Mouse (Mus musculus) cerebellum, adult (tissue): ENCODE measurements at regions not wholly inside any gene's neighbourhood (a gene's known extent, or its start where the extent isn't known, plus 50 kb on each side); places are given as distances from the start of the nearest gene placed in this dataset.

ENCODE experiments used
- ATAC-seq: cut with Nextera tagmentation; 2 replicates; pipeline ENCODE4 v1.9.2; 2017; ENCODE audit warnings: mild to moderate bottlenecking, moderate library complexity, mixed read lengths; ENCODE audit not compliant: insufficient number of reproducible peaks, low FRiP score, low TSS enrichment

DNA sequence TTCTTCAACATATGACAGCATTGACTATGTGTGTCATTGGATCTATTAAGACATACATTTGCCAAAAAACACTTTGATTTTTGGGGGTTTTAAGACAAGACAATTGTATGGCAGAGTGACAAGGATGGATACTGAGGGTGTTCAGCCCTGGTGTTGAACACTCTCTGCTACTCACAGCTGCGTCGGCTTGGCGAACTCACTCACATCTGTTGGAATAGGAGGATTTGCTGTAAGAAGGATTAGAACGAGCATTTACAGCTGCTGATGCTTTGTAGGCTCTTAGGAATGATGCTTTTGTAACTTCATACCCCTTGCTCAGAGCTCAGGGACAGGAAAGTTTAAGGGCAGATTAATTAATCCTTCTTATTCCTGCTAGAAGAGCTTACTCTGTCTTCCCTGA is 199.2 kb downstream of the Rnd3 start:
- ATAC-seq: no peak

DNA sequence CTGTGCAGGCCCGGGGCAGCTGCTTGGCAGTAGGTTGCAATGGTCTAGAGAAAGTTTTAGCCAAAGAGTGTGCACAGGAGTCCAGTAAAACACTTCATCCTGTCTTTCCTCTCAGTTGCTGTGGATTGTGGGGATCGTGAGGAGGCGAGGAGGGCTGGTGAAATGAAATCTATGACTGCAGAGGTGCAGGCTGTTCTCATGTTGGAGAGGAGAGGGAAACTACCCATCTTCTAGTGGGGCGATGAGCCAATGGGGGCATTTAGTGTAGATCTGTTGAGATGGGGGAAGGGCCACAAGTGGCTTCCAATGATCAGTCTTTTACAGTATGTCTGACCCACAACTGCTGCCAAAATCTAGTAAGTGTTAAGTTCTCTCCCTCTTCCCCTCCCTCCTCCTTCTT is 203.4 kb downstream of the Rnd3 start:
- ATAC-seq: no peak

DNA sequence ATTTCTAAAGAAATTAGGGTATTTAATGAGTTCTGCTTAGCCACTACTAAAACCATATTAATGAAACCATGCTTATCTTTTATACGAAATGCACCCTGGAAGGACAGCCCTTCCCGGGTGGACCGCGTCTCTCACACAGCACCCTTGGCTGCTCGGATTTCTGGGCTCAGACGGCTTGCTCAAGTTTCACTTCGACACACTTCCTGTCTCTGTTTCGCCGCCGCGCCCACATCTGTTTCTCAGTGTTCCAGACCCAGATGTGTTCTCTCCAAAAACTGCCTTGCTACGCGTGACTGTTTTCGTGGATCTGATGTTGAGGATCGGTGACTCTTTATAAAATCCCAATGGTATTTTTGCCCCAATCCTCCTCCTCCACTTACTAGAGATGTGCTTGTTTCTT is 205.7 kb downstream of the Rnd3 start:
- no peak for ATAC-seq

DNA sequence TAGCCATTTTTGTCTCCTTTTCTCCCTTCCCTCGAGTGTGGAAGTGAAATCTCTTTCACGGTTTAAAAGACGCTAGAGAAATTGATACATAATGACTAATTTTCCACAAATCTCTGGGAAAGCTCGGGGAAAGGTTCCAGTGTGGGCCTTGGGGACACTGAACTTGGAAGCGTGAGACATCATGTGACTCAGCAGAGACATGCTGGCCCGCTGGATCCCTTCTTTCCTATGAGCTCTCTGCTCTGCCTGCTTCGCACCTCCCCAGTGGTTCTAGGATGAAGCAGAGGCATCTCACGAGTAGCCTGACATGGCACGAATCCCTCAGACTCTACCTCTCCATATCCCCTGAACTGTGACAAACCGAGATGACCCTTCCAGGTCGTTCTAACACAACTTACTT is 206.2 kb downstream of the Rnd3 start:
- no peak for ATAC-seq

DNA sequence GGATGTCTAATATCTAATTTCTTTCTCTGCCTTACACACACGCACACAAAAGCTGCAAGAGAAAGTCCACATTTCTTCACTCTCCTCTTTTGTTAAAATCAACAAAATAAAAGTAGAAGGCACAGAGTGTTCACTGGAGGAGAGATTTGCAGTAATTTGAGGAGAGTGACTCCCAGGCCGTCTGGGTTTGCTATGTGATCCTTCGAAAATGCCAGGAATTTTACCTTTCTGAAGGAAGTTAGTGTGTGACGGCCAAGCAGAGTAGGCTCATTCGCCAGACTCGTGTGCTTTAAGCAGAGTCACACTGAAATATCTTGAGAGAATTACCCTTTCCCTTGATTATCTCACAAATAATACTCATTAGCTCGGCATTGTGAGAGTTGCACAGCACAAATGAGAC is 216.0 kb downstream of the Rnd3 start:
- no peak for ATAC-seq

DNA sequence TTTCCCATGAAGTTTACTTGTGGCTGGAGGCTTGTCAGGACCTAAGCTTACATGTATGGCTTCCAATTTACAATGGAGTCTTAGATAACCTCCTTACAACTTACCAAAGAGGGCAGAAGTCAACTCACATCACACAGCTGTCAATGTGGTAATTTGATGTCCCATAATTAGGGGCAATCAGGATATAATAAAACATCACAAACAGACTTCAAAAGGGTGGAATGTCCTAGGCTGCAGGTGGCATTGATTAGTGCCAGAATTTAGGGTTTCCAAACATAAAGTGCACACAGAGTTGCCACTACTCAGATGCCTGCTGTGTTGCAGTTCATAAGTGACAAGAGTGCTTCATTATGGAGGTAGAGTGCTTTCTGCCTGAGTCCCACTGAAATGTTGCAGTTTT is 227.9 kb downstream of the Rnd3 start:
- no peak for ATAC-seq

DNA sequence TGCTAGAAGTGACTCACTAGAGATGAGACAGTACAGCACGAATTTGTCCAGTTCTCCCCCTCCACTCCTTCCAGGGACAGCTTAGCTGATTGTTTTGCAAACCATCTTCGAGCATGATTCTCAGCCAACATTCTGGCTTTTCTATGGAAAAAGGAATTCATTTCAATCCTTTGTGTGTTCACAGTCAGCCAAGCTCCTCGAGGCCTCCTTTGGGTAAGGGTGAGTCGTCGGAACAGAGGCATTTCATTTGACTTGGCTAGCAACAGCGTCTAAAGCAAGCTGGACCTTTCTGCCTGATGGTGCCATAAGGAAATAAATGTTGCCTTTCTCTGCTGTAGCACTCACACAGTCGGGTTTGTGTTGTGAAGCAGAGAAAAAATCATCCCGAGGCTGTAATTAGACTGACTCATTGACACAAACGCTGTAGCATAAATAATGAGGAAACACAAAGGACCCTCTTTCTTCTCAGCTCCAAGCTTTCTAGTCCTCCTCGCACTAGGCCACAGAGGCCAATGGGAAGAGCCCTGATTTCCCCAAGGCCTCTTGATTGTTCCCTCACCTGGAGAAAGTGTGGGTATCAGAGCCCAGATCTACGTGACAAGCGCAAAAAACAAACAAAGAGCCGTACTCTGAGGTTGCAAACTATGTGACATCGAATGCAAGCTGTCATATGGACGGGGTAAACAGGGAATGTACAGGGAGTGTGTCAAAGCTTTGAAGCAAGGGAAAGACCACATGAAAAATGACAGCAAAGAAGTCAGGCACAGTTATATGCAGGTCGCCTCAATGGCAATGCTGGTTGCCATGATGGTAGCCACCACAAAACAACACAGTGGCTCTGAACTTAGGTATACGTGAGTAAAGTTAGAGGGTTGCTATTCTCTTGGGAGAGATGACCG is 232.3 kb downstream of the Rnd3 start:
- ATAC-seq: no peak; the same call in 1 of the 2 replicates

DNA sequence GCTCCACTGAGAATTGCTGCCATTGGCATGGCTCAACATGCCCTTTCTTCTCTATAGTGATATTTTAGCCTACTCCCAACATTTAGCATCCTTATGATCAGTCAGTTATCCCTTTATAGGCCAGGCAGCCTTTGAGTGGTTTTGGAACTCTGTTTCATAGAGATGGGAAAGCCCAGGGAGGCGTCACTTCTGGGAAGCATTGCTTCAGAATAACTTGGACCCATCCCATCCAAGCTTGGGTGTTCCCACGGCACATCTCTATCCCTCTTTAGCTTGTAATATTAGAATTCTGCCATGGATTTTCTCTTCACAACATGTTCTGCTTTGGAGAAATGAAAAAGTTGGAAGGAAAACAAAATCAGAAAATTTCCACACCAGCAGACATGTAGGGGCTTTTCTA is 233.8 kb downstream of the Rnd3 start:
- no peak for ATAC-seq

DNA sequence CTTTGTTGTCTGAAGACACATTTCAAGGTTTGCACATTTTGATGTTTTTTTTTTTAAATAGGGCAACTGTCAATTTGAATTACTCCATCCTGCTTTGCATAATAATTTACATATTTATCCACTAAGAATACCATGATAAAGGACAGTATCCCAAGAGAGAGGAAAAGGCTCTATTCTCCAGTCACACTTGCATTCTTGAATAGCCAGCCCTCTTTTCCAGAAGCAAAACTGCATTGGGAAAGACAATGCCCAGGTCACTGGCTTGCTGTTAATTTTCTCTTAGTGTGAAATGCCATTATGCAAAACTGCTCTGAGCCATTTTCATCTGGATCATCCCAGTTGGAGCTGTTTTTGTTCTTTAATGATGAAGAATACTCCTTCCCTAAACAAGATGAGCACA is 234.7 kb downstream of the Rnd3 start:
- ATAC-seq: no peak

DNA sequence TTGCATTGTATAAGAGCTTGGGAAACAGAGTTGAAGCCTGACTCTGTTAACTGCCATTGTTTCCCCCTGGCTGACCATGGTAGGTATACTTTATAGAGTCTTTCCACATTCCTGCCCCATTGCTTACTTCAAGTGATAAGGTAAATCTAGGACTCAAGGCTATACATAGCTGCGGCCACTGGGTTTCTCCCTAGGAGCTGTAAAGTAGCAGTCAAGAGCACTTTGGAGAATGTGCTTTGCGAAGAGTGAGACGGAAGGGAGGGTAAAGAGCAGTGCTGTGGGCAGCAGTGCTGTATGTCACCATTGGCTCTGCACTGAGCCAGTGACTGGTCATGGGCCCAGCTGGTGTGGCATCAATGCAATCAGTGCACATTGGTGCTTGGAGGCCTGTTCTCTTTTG is 240.1 kb downstream of the Rnd3 start:
- ATAC-seq: no peak

DNA sequence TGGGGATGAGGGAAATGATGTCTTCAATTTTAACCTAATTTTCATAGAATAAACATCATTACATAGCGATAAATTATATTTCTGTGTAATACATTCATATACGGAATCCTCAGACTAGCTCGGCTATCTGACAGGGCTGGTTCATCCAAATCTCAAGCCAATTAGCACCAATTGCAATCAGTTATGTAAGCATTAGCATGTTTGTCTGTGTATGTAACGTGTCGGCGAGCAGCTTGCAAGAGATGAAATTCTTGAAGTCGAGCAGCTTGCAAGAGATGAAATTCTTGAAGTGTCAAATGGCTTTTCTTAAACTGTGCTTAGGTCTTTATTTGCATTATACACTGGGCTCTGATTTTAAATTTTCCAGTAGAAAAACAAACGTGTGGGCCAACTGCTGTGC is 246.2 kb downstream of the Rnd3 start:
- no peak for ATAC-seq

DNA sequence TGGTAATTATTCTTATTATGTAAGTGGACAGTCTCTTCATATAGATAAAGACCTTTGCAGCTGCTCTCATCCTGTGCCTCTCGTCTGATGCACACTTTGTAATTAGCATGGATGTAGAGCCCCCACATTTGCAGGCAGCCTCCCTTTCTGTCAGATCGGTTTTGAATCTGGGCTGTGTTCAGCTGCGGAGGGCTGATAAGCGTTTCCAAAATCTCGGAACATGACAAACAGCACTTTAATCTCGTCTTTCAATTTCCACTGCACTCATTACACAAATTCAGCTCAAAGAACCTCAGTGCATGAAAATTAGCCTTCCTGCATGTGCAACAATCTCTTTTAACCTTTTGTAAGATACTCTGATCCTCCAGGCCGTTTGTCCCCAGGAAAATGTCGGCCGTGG is 246.7 kb downstream of the Rnd3 start:
- no peak for ATAC-seq

DNA sequence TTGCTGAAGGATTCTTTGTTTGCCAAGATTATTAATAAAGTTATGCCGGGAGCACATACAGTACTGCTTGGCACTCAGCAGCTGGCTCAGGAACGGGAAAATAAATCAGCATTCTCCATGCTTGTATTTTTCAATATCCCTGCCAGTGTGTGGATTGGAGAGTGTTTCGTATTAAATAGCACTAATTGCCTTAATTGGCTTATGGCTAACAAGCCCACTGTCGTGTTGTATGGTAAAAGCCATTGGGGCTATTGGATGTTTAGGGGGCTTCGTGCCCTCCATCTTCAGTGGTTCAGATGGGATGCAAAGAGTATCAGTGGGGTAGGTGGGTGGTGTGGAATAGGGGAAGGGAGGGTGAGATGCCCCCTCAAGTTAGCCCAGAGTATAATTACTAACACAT is 259.9 kb downstream of the Rnd3 start:
- ATAC-seq: no peak

DNA sequence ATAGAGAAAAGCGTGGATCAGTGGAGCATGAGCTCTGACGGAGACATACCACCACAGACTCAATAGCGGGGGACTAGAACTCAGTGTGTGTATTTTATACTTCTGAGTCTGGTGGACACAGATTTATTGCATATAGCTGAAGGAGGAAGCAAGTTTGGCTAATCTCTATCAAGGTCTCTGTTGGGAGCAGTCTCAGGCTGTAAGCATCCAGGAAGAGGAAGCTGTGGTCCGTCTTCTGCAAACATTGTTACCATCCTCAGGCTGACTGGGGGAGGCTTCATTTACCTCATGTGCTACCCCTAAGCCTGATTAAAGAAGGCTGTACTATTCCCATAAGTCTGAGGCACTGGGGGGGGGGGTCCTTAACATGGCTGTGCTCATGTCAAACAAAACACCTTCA is 261.0 kb downstream of the Rnd3 start:
- ATAC-seq: no peak

DNA sequence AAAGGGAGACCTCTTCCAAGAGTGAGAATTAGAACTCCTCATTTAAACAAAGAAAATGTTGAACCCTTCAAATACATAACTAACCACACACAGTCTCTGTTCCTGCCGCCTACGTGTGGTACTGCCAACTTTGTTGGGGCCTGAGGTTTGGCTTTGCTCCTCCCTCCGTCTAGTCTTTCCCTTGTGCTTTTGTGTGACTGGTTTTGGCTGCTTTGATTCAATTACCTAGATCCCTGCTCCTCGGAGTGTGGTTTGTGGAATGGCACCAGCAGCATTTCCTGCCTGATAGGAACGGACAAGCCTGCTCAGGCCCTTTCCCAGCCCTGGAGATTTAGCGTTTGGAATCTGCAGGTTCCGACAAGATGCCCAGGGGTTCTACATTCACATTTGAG is 263.0 kb downstream of the Rnd3 start:
- no peak for ATAC-seq

DNA sequence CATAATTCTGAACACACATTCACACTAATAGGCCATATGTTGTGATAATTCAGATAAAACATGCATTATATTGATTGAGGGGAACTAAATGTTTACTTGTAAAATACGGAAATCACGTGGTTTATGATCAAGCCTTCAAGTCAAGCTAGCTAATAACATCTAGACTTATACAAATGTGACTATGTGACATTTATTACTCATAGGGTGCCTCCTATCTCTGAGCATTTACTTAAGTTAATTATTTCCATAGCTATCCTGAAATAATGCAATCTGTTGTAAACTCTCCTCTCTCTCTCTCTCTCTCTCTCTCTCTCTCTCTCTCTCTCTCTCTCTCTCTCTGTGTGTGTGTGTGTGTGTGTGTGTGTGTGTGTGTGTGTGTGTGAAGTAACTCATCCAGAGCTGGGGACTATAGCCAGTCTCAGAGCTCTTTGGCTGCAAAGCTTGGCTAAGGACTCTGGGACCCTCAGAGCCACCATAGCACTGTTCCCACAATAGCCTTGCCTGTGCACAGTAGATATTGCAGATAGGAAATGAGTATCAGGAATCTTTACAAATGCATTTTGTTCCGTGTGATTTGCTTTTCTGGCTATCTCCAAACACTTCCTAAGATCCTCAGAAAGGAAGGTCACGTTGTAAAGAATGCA is 263.5 kb downstream of the Rnd3 start:
- no peak for ATAC-seq

DNA sequence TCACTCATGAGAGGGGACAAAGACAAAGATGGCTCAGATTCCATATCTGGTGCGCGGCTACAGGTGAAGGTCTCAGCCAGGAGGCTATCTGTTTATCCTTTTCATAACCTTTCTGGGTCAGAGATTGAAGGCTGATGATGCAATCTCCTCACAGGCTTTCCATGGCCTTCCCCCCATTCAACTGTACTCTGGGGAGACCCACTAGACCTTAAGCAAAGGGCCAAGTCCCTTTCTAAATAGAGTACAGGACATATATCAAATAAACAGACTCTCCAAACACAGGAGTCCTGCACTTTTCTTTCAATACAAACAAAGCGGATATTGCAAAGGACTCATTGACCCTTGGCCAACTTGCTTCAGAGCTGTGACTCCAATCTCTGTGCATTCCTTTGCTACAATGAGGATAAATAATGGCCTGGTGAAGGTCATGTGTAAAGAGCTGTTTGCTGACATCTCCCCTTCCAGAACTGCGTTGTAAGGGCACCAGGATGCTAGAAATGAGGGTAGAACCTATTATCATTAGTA is 267.3 kb downstream of the Rnd3 start:
- no peak for ATAC-seq

DNA sequence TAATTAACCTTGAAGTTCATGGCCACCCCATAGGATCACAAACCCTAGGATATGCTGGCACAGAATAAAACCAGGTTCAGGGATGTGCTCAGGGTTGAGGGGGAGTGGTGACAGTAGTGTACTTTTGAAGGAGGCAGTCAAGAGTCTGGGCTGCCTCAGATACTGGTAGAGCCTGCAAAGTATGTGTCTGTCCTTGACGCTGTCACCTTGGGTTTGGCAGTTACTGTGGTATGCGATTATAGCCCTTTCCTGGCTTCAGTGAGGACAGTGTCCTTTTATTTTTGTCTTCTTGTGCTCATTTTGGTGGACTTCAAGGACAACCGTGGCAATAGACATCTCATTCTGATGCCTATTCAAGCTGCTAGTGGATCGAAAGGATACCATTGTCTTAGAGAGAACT is 268.1 kb downstream of the Rnd3 start:
- ATAC-seq: no peak

DNA sequence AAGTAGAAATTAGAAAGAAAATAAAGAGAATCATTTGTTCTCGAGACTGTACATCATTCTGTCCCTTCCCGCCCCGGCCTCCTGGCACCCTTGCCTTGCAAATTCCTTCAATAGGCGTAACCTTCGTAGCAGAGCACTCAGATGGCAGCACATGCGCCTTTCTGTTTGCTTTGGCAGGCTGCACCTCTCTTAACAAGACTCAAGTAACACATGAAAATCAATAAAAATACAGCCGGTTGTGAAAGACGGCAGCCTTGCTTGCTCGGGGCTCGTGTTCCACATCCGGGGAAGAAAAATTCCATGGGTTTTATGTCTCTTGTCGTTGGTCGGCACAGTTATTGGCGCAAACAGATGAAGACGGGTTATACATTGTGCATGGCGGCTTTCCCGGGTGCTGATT is 271.2 kb downstream of the Rnd3 start:
- ATAC-seq: no peak

DNA sequence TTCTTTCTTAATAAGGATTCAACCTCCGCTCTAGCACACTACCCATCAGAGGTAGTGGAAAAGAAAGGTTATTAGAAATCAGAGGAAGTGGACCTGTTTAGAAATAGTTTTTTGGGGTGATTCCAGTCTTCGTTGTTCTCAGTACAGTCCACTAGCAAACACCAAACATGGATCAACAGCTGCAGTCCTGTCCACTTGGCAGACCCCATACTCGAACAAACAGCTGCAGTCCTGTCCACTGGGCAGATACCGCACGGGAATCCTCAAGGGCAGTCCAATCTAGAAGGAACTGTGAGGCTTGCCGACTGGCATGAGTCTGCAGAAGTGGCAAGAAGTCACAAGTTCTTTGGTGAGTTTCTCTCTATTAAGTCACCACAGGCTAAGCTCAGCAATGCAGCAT is 273.8 kb downstream of the Rnd3 start:
- ATAC-seq: no peak

DNA sequence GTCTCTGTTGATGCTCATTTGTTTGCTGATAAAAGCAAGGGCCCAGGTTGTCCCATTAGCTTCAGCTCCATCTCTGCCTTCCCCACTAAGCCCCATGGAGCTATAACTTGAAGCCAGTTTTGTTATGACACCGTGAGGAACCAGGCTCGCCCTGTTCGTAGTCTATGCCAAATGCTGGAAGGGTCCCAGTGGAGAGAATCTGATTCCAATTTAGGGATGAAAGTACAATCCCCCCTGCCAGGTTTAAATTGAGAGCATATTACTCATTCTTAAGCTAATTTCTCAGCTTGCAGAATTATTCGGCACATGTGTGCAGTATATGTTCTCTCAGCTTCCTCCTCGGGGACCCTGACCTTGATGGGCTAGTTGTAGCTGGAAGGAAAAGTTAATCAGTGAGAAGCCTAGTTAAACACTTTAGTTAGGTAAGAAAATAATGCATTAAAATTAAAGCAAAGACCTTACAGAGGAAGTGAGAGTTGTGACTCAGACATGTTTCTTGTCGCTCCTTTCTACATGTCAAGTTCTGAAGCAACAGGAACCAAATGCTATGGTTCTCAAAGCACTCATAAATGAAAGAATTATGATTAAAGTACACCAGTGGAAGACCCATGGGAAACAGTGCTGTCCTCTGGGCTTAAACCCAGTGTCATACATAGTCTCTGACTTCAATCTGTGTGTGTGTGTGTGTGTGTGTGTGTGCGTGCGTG is 295.2 kb downstream of the Rnd3 start:
- ATAC-seq: no peak
